Mouse (Mus musculus) forebrain, embryonic 14.5 days (tissue): ENCODE measurements at regions not wholly inside any gene's neighbourhood (a gene's known extent, or its start where the extent isn't known, plus 50 kb on each side); places are given as distances from the start of the nearest gene placed in this dataset.
A peak's percentile ranks its signal among the peaks of the same experiment; 100 is the strongest.

ENCODE experiments used
- ATAC-seq: fragments of 200-750 bp; cut with Nextera tagmentation; 2 replicates; pipeline ENCODE4 v1.8.0; 2017; ENCODE audit warnings: mild to moderate bottlenecking, moderate library complexity
- DNase-seq: peaks from one replicate; pipeline ENCODE4 v3.0.0-alpha.2; 2015; ENCODE audit warnings: low spot score
- H3K27ac ChIP-seq: fragments of 300-500 bp; sonication (generic); 2 replicates; pipeline ENCODE4 v1.5.1; 2014; ENCODE audit warnings: low read depth, mild to moderate bottlenecking, control low read depth, low read length, moderate library complexity
- H3K27me3 ChIP-seq: fragments of 300-500 bp; sonication (generic); replicated peaks from 2 replicates; pipeline ENCODE4 v1.6.1; 2014; ENCODE audit warnings: low read length, control low read depth, mixed read lengths; ENCODE audit not compliant: control insufficient read depth, insufficient read depth
- H3K36me3 ChIP-seq: fragments of 300-500 bp; sonication (generic); 2 replicates; pipeline ENCODE4 v1.6.1; 2014; ENCODE audit warnings: low read length, control low read depth; ENCODE audit not compliant: control insufficient read depth, insufficient read depth
- H3K4me1 ChIP-seq: fragments of 300-500 bp; sonication (generic); 2 replicates; pipeline ENCODE4 v1.6.1; 2014; ENCODE audit warnings: antibody characterized with exemption, low read length, control low read depth; ENCODE audit not compliant: control insufficient read depth, insufficient read depth
- H3K4me2 ChIP-seq: fragments of 300-500 bp; sonication (generic); 2 replicates; pipeline ENCODE4 v1.6.1; 2014; ENCODE audit warnings: mild to moderate bottlenecking, control low read depth, low read length
- H3K4me3 ChIP-seq: fragments of 300-500 bp; sonication (generic); 2 replicates; pipeline ENCODE4 v1.5.1; 2014; ENCODE audit warnings: low read depth, low read length, control low read depth
- H3K9ac ChIP-seq: fragments of 300-500 bp; sonication (generic); 2 replicates; pipeline ENCODE4 v1.6.1; 2014; ENCODE audit warnings: mild to moderate bottlenecking, low read length, control low read depth, moderate library complexity
- H3K9me3 ChIP-seq: fragments of 300-500 bp; sonication (generic); replicated peaks from 2 replicates; pipeline ENCODE4 v1.6.1; 2016; ENCODE audit warnings: low read length, control low read depth, mixed read lengths; ENCODE audit not compliant: control insufficient read depth
- WGBS: fragments of 180-500 bp; shearing (Covaris S2); extraction: QIAGEN DNeasy Blood & Tissue Kit; methylation state at CpG from one replicate; pipeline ENCODE4 v1.1.7; 2014; 5-methylcytosine and 5-hydroxymethylcytosine counted together

DNA sequence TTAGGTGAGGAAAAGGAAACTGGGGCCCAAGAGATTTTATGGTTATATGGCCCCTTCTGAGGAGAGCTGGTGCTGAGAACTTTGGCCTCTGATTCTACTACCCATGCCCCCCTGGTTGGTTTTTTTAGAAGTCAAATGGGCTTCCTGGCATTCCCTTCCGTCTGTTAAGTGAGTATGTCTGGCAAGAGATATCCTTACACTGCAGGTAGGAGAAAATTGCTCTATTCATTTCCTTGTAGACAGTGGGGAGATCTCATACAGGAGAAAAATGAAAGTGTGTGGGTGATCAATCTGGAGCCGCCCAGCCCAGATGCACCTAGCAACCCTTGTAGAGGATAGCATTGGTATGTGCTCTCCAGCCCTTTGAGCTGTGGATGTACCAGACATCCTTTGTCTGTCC, 418.5 kb downstream of the Adra2a start:
- 92% methylated on average over 2 of the region's 2 CpGs for WGBS
- Histone ChIP-seq H3K27ac (no peak overlapping the region), H3K9me3 (no peaks in the 10 kb centered on the region), H3K9ac (no peak overlapping the region), H3K27me3 (no peaks in the 10 kb centered on the region), H3K4me1 (no peaks in the 10 kb centered on the region), H3K4me2 (no peak overlapping the region), H3K4me3 (no peak overlapping the region), H3K36me3 (no peaks in the 10 kb centered on the region)
- ATAC-seq = no peak
- DNase-seq = no peak

DNA sequence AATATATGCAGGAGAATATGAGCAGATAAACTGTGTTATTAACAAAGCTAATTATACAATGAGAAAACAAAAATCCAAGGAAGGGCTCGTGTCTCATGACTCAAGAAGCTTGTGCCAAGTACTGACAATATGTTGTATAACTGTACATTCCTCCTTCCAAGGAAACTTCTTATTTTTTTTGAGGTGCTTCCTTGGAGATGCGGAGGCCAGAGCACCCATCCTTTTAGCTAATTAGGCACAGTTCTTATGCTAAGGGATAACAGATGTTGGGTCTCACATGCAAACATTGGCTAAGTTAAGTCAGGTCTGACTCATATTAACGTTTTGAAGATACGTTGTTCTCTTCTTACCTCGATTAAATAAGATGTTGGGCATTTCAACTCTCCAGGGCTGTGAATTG, 426.1 kb downstream of the Adra2a start:
- Histone ChIP-seq H3K9ac (no peak overlapping the region), H3K4me2 (no peak overlapping the region), H3K27me3 (no peaks in the 10 kb centered on the region), H3K4me3 (no peak overlapping the region), H3K9me3 (no peaks in the 10 kb centered on the region), H3K36me3 (no peaks in the 10 kb centered on the region), H3K27ac (no peak overlapping the region), H3K4me1 (no peaks in the 10 kb centered on the region)
- DNase-seq (no peak), ATAC-seq (no peak)
- 78% methylated on average over 5 of the region's 5 CpGs for WGBS

DNA sequence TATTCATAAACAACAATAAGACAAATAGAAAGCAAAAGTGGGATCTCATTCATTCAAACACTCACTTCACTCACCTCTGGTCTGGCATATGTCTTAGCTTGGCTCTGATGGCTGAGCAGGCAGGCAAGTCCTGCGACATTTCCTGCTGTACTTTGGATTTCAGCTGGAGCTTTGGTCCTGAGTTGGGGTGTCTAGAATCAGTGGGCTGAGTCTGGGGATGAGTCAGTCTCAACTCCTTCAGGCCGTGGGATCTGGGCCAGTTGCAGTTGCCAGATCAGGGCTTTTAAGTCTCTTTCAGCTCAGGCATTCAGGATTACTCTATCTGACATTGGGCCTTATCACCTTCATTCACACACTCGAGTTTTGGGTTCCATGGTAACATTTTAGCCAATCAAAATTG, 454.1 kb downstream of the Adra2a start:
- Histone ChIP-seq H3K9ac (no peak overlapping the region), H3K4me2 (no peak overlapping the region), H3K9me3 (no peaks in the 10 kb centered on the region), H3K27ac (no peak overlapping the region), H3K4me3 (no peak overlapping the region), H3K27me3 (no peaks in the 10 kb centered on the region), H3K36me3 (no peaks in the 10 kb centered on the region), H3K4me1 (no peaks in the 10 kb centered on the region)
- WGBS = 64% methylated on average over 3 of the region's 3 CpGs
- DNase-seq (no peak), ATAC-seq (no peak)

DNA sequence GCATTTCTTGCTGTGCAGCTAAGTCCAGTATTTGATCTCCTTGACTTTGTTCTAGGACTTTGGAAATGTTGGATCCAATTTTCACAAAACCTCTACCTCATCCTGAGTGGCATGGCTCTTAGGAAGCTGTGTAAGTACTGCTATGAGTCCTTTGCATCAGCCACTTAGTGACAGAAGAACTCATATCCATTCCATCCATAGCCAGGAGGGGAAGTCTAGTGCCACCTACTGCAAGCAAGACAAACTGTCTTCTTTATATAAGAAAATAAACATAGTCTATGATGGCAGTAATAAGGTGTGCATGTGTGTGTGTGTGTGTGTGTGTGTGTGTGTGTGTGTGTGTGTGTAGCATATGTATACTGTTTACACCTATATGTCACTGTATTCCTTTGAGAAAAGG, 489.9 kb downstream of the Adra2a start:
- Histone ChIP-seq H3K9me3 (no peaks in the 10 kb centered on the region), H3K27me3 (no peaks in the 10 kb centered on the region), H3K4me3 (no peak overlapping the region), H3K36me3 (no peaks in the 10 kb centered on the region), H3K4me2 (no peak overlapping the region), H3K4me1 (no peaks in the 10 kb centered on the region), H3K27ac (no peak overlapping the region), H3K9ac (no peak overlapping the region)
- ATAC-seq (no peak), DNase-seq (peak; percentile 28)

DNA sequence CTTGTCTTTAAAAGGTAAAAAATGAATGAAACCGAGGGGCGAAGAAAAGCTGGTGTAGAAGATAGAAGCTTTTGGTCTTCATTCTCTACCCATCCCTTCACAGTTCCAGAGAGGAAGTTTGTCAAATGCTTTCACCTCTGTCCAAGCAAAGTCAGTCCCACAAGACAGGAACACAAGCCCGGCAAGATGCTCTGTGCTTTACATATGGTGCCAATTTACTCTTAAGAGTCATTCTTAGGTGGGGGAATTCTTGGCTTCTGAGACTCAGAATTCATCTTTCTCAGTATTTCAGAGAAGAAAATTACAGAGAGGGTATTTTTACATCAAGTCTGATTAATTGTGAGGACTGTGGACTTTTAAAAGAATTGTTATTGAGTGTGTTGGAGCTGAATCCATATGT, 511.4 kb downstream of the Adra2a start:
- Histone ChIP-seq H3K9me3 (no peaks in the 10 kb centered on the region), H3K27me3 (no peaks in the 10 kb centered on the region), H3K4me1 (no peaks in the 10 kb centered on the region), H3K27ac (no peak overlapping the region), H3K9ac (no peak overlapping the region), H3K4me3 (no peak overlapping the region), H3K36me3 (no peaks in the 10 kb centered on the region), H3K4me2 (no peak overlapping the region)
- DNase-seq (no peak), ATAC-seq (no peak)
- 92% methylated on average over 3 of the region's 3 CpGs for WGBS

DNA sequence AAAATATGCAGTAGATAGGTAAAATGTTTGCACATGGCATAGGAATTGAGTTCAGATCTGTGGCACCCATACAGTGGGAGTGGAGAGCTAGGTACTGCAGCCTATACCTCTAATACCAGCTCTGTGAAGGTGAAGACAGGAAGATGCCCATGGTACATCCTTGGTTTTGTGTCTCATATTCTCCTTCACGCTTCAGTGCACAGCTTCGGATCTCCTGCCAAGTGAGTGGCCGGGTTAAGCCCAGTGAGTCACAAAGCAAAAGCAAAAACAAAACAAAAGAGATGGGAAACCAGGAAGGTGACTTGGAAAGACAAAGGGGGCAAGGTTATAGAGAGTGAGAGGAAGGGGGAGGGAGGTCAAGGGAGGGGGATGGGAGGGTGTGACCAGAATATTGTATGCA, 514.0 kb downstream of the Adra2a start:
- Histone ChIP-seq H3K36me3 (no peaks in the 10 kb centered on the region), H3K4me3 (no peak overlapping the region), H3K27me3 (no peaks in the 10 kb centered on the region), H3K9ac (no peak overlapping the region), H3K9me3 (no peaks in the 10 kb centered on the region), H3K4me2 (no peak overlapping the region), H3K27ac (no peak overlapping the region), H3K4me1 (no peaks in the 10 kb centered on the region)
- 50% methylated on average over 3 of the region's 3 CpGs for WGBS
- ATAC-seq (no peak), DNase-seq (no peak)

DNA sequence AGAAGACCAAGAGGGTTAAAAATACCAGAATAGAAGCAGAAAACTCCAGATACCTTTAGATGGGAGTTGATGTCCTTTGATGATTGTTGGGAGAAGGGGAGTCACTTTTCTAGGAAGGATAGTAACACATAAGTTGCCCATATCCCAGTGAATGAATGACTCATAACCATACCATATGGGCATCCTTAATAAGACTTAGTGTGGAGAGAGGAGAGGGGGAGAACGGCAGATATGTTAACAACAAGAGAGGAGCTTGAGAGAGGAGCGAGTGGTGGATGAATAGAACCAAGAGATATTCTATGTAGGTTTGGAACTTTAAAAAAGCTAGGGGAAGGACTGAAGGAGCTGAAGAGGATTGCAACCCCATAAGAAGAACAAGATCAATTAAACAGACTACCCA, 539.6 kb downstream of the Adra2a start:
- ATAC-seq = no peak
- H3K27ac ChIP-seq = no peak overlapping the region
- no peaks in the 10 kb centered on the region for H3K27me3 ChIP-seq
- H3K36me3 ChIP-seq = no peaks in the 10 kb centered on the region
- H3K9me3 ChIP-seq = no peaks in the 10 kb centered on the region
- no peak overlapping the region for H3K4me3 ChIP-seq
- H3K9ac ChIP-seq = no peak overlapping the region
- no peak for DNase-seq
- H3K4me2 ChIP-seq = no peak overlapping the region
- 90% methylated on average over 2 of the region's 2 CpGs for WGBS
- no peaks in the 10 kb centered on the region for H3K4me1 ChIP-seq

DNA sequence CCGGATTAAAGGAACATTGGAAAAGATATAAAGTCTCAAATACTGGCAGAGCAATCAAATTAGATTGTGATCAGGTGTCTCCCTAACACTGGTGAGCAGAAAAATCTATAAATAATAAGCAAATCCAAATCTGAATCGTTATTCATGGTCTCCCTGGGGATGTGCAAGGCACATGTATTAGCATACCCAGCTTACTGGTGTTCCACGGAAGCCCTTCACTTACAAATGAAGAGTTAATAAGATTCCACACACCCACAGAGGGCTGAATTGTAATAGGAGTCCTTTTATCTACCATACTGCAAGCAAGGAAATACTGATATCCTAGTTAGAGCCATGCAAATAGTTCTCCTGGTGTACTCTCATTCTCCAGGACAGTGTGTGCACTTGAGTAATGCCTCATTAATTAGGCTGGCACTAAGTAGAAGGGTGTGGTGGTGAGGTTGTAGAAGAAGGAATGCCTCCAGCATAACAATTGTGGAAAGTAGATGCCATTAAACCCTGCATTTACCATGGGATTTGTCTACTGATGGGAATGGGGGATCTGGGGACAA, 540.8 kb downstream of the Adra2a start:
- WGBS = 54% methylated on average over 3 of the region's 3 CpGs
- Histone ChIP-seq H3K4me2 (no peak overlapping the region), H3K4me1 (no peaks in the 10 kb centered on the region), H3K9me3 (no peaks in the 10 kb centered on the region), H3K36me3 (no peaks in the 10 kb centered on the region), H3K27ac (no peak overlapping the region), H3K27me3 (no peaks in the 10 kb centered on the region), H3K4me3 (no peak overlapping the region), H3K9ac (no peak overlapping the region)
- no peak for ATAC-seq
- DNase-seq = no peak

DNA sequence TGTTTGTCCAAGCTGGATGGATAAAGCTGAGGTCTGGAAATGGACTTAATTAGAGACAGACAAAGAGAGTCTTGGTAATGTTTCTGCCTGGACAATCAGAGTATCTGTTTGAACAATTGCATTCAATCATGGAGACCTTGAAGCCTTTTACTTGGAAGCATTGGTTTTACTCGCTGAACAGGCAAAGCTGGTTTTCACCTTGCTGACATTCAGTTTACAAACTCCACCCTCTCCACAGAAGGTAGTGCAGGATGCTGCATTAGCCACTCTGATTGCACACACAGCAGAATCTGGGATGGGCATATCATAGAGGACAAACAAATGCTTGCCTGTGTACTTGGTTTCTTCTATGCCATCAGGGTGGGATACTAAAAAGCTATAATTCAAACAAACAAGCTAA, 541.4 kb downstream of the Adra2a start:
- Histone ChIP-seq H3K4me2 (no peak overlapping the region), H3K36me3 (no peaks in the 10 kb centered on the region), H3K27me3 (no peaks in the 10 kb centered on the region), H3K9ac (no peak overlapping the region), H3K4me1 (no peaks in the 10 kb centered on the region), H3K4me3 (no peak overlapping the region), H3K9me3 (no peaks in the 10 kb centered on the region), H3K27ac (no peak overlapping the region)
- ATAC-seq (no peak), DNase-seq (no peak)
- 44% methylated on average over 1 of the region's 1 CpGs for WGBS
